Mouse (Mus musculus) liver, embryonic 15.5 days (tissue): ENCODE data around the gene St8sia6. TPM values are rescaled to one million over a fixed set of nuclear protein-coding genes. Genes with fewer than 3 reads are reported as not detected.

Experiments used
- ATAC-seq: fragments of 200-750 bp; cut with Nextera tagmentation; 2 replicates; pipeline ENCODE4 v1.8.0; 2017; ENCODE audit warnings: moderate number of reproducible peaks, mild to moderate bottlenecking, moderate library complexity; ENCODE audit not compliant: insufficient read depth
- H3K27ac ChIP-seq: fragments of 300-500 bp; sonication (generic); replicated peaks from 2 replicates; pipeline ENCODE4 v1.5.1; 2015; ENCODE audit warnings: mild to moderate bottlenecking, inconsistent platforms
- H3K27me3 ChIP-seq: fragments of 300-500 bp; sonication (generic); 2 replicates; pipeline ENCODE4 v1.6.1; 2015; ENCODE audit warnings: mild to moderate bottlenecking, inconsistent platforms
- H3K36me3 ChIP-seq: fragments of 300-500 bp; sonication (generic); replicated peaks from 2 replicates; pipeline ENCODE4 v1.6.1; 2015; ENCODE audit warnings: moderate library complexity, mild to moderate bottlenecking, inconsistent platforms
- H3K4me1 ChIP-seq: fragments of 300-500 bp; sonication (generic); replicated peaks from 2 replicates; pipeline ENCODE4 v1.6.1; 2015; ENCODE audit warnings: inconsistent platforms
- H3K4me2 ChIP-seq: fragments of 300-500 bp; sonication (generic); 2 replicates; pipeline ENCODE4 v1.6.1; 2015; ENCODE audit warnings: moderate library complexity, mild to moderate bottlenecking, inconsistent platforms
- H3K4me3 ChIP-seq: fragments of 300-500 bp; sonication (generic); replicated peaks from 2 replicates; pipeline ENCODE4 v1.5.1; 2015; ENCODE audit warnings: mild to moderate bottlenecking, inconsistent platforms
- H3K9ac ChIP-seq: fragments of 300-500 bp; sonication (generic); 2 replicates; pipeline ENCODE4 v1.6.1; 2015; ENCODE audit warnings: moderate library complexity, mild to moderate bottlenecking, inconsistent platforms
- H3K9me3 ChIP-seq: fragments of 300-500 bp; sonication (generic); replicated peaks from 2 replicates; pipeline ENCODE4 v1.6.1; 2016; ENCODE audit warnings: inconsistent platforms
- WGBS: fragments of 180-500 bp; shearing (Covaris S2); methylation state at CpG from one replicate; pipeline ENCODE4 v1.1.7; 2015; ENCODE audit warnings: mixed read lengths; ENCODE audit not compliant: insufficient replicate concordance; 5-methylcytosine and 5-hydroxymethylcytosine counted together
- polyA plus RNA-seq: library from polyadenylated mRNA; unstranded; fragments of >200 nt; fragmentation: Nextera tagmentation; extraction: Ambion mirVana; gene quantifications from 2 replicates; pipeline ENCODE4 v1.2.1, GENCODE M21; 2015

The St8sia6 gene
- polyA plus RNA-seq, 1 experiment from 2014 or later, result not detected

GRCm38 (mm10) chr2:13722241-13722640 lies 71.6 kb downstream of the St8sia6 start:
- Histone ChIP-seq H3K4me1 (no peaks in the 10 kb centered on the region), H3K9me3 (no peaks in the 10 kb centered on the region), H3K4me3 (no peak overlapping the region), H3K36me3 (no peaks in the 10 kb centered on the region), H3K9ac (no peak overlapping the region), H3K4me2 (no peak overlapping the region), H3K27me3 (no peaks in the 10 kb centered on the region), H3K27ac (no peak overlapping the region)
- WGBS, result 59% methylated on average over 4 of the region's 4 CpGs
- no peak for ATAC-seq

- H3K36me3 ChIP-seq, result no peaks in the 10 kb centered on the region
- no peak overlapping the region for H3K9ac ChIP-seq
- no peak overlapping the region for H3K4me2 ChIP-seq
- no peaks in the 10 kb centered on the region for H3K27me3 ChIP-seq
- 43% methylated on average over 6 of the region's 6 CpGs for WGBS
- ATAC-seq, result no peak
- no peak overlapping the region for H3K27ac ChIP-seq
- no peaks in the 10 kb centered on the region for H3K4me1 ChIP-seq
- H3K4me3 ChIP-seq, result no peak overlapping the region
- H3K9me3 ChIP-seq, result no peaks in the 10 kb centered on the region
These were observed 75.2 kb downstream of the St8sia6 start for GRCm38 (mm10) chr2:13718628-13719185.

- ATAC-seq, result no peak
- Histone ChIP-seq H3K9me3 (no peaks in the 10 kb centered on the region), H3K27me3 (no peaks in the 10 kb centered on the region), H3K4me3 (no peak overlapping the region), H3K36me3 (no peaks in the 10 kb centered on the region), H3K9ac (no peak overlapping the region), H3K4me2 (no peak overlapping the region), H3K27ac (no peak overlapping the region), H3K4me1 (no peaks in the 10 kb centered on the region)
- 3% methylated on average over 1 of the region's 1 CpGs for WGBS
These were observed 85.1 kb downstream of the St8sia6 start for GRCm38 (mm10) chr2:13708785-13709184.

- Histone ChIP-seq H3K4me1 (no peaks in the 10 kb centered on the region), H3K36me3 (no peaks in the 10 kb centered on the region), H3K9me3 (no peaks in the 10 kb centered on the region), H3K9ac (no peak overlapping the region), H3K27me3 (no peaks in the 10 kb centered on the region), H3K4me3 (no peak overlapping the region), H3K27ac (no peak overlapping the region), H3K4me2 (no peak overlapping the region)
- no peak for ATAC-seq
These were observed 96.3 kb downstream of the St8sia6 start for GRCm38 (mm10) chr2:13697514-13697913.

- no peak for ATAC-seq
- no peaks in the 10 kb centered on the region for H3K4me1 ChIP-seq
- no peak overlapping the region for H3K4me3 ChIP-seq
- no peaks in the 10 kb centered on the region for H3K36me3 ChIP-seq
- H3K4me2 ChIP-seq, result no peak overlapping the region
- H3K9me3 ChIP-seq, result no peaks in the 10 kb centered on the region
- WGBS, result 44% methylated on average over 2 of the region's 2 CpGs
- no peaks in the 10 kb centered on the region for H3K27me3 ChIP-seq
- no peak overlapping the region for H3K9ac ChIP-seq
- H3K27ac ChIP-seq, result no peak overlapping the region
These were observed 99.4 kb downstream of the St8sia6 start for GRCm38 (mm10) chr2:13694417-13694816.

- no peaks in the 10 kb centered on the region for H3K4me1 ChIP-seq
- no peak overlapping the region for H3K27ac ChIP-seq
- WGBS, result 29% methylated on average over 4 of the region's 4 CpGs
- no peak overlapping the region for H3K4me2 ChIP-seq
- H3K27me3 ChIP-seq, result no peaks in the 10 kb centered on the region
- H3K9ac ChIP-seq, result no peak overlapping the region
- no peak overlapping the region for H3K4me3 ChIP-seq
- no peak for ATAC-seq
- no peaks in the 10 kb centered on the region for H3K36me3 ChIP-seq
- H3K9me3 ChIP-seq, result no peaks in the 10 kb centered on the region
These were observed 109.5 kb downstream of the St8sia6 start for GRCm38 (mm10) chr2:13684380-13684779.

GRCm38 (mm10) chr2:13683205-13683570 lies 110.7 kb downstream of the St8sia6 start:
- Histone ChIP-seq H3K4me3 (no peak overlapping the region), H3K9ac (no peak overlapping the region), H3K27ac (no peak overlapping the region), H3K4me2 (no peak overlapping the region), H3K9me3 (no peaks in the 10 kb centered on the region), H3K36me3 (no peaks in the 10 kb centered on the region), H3K4me1 (no peaks in the 10 kb centered on the region), H3K27me3 (no peaks in the 10 kb centered on the region)
- 71% methylated on average over 2 of the region's 2 CpGs for WGBS
- no peak for ATAC-seq

GRCm38 (mm10) chr2:13682488-13683204 lies 111.2 kb downstream of the St8sia6 start:
- Histone ChIP-seq H3K9me3 (no peaks in the 10 kb centered on the region), H3K9ac (no peak overlapping the region), H3K36me3 (no peaks in the 10 kb centered on the region), H3K27me3 (no peaks in the 10 kb centered on the region), H3K27ac (no peak overlapping the region), H3K4me3 (no peak overlapping the region), H3K4me2 (no peak overlapping the region), H3K4me1 (no peaks in the 10 kb centered on the region)
- no peak for ATAC-seq
- WGBS, result 56% methylated on average over 4 of the region's 4 CpGs

- Histone ChIP-seq H3K4me1 (no peaks in the 10 kb centered on the region), H3K9me3 (no peaks in the 10 kb centered on the region), H3K4me3 (no peak overlapping the region), H3K4me2 (no peak overlapping the region), H3K9ac (no peak overlapping the region), H3K27ac (no peak overlapping the region), H3K36me3 (no peaks in the 10 kb centered on the region), H3K27me3 (no peaks in the 10 kb centered on the region)
- WGBS, result 52% methylated on average over 3 of the region's 3 CpGs
- ATAC-seq, result no peak
These were observed 120.9 kb downstream of the St8sia6 start for GRCm38 (mm10) chr2:13672946-13673345.

- no peak overlapping the region for H3K4me3 ChIP-seq
- no peaks in the 10 kb centered on the region for H3K36me3 ChIP-seq
- WGBS, result 42% methylated on average over 12 of the region's 12 CpGs
- H3K27me3 ChIP-seq, result no peaks in the 10 kb centered on the region
- H3K4me2 ChIP-seq, result no peak overlapping the region
- no peak overlapping the region for H3K27ac ChIP-seq
- no peak for ATAC-seq
- no peak overlapping the region for H3K9ac ChIP-seq
- no peaks in the 10 kb centered on the region for H3K9me3 ChIP-seq
- H3K4me1 ChIP-seq, result no peaks in the 10 kb centered on the region
These were observed 121.4 kb downstream of the St8sia6 start for GRCm38 (mm10) chr2:13672426-13672825.

- Histone ChIP-seq H3K27ac (no peak overlapping the region), H3K9ac (no peak overlapping the region), H3K4me1 (no peaks in the 10 kb centered on the region), H3K36me3 (no peaks in the 10 kb centered on the region), H3K4me3 (no peak overlapping the region), H3K4me2 (no peak overlapping the region), H3K27me3 (0 out of 2 replicates have a peak, but pooled peaks cover 5% of the 10 kb centered on the region), H3K9me3 (no peaks in the 10 kb centered on the region)
- ATAC-seq, result no peak
- 27% methylated on average over 1 of the region's 1 CpGs for WGBS
These were observed 159.0 kb downstream of the St8sia6 start for GRCm38 (mm10) chr2:13634866-13635265.
